Mouse (Mus musculus): ENCODE results near the gene G6pc2.

G6pc2 gene

DNA sequence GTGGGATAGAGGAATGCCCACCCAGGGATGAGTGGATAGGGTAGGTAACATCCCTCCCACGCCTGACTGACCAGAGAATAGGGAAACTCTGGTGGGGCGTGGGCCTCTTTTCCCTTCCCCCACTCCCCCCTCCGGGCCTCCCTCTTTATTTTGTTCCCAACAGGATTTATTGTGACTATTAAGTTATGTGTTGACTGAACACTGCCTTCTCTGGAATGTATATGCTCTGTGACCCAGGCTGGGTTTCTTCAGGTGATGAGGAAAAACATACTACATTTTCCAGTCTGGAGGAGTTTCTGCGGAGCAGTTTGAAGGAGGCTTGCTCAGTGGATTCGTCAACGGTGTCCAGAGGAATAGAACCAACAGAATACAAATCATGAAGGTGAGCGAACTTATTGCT lies at the start of gene G6pc2:
G6pc2 (plus strand) TSS at position 301 of the 400 bp plus-strand sequence.
- DNase-seq (ENCODE audit: low spot score): no peak

DNA sequence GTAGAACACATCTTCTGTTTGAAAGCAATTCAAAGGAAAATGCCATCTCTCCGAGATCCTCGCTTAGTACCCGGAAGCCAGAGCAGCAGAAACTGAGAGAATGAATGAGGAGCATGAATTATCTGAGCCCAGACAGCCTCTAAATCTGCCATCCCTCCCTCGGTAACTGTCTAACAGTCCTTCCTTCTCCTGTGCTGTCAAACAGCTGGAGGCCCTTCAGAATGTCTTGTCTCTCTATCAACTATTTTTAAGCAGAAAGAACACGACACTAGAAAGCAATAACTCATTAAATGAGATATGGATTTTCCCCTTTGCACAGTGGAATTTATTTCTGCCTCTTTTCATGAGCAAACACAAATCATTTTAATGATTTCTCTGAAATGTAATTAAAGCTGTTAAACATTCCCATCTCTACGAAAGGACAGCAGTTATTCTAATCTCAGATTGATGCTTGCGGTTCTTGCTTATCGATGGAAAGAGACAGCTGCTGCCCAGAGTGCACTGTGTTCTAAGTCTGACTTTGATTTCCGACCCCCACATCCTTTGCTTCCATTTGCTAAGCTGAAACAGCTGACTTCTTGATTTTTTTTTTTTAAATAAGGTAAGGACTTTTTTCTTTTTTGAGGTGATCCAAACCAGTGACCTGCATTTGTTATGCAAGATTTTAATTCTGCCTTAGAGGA lies 40.3 kb upstream of the G6pc2 start:
- DNase-seq (ENCODE audit: low spot score): no peak

DNA sequence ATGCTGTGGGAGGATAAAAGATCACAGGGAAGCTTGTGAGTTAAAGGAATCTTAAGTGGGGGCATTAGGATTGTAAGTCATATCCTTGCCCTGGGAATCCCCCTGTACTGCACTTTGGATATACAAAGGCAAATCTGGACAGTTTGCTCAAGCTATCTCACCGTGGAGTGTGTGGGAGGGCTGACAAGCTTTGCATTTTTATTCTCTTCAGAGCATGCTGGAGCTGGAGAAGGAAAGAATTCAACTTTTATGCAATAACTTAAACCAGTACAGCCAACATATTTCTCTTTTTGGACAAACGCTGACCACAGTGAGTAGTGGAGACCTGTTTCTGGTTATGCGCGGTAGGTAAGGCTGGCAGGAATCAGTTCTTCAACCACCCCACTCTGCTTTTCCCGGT lies 35.6 kb upstream of the G6pc2 start:
- no peak for DNase-seq (ENCODE audit: low spot score)

DNA sequence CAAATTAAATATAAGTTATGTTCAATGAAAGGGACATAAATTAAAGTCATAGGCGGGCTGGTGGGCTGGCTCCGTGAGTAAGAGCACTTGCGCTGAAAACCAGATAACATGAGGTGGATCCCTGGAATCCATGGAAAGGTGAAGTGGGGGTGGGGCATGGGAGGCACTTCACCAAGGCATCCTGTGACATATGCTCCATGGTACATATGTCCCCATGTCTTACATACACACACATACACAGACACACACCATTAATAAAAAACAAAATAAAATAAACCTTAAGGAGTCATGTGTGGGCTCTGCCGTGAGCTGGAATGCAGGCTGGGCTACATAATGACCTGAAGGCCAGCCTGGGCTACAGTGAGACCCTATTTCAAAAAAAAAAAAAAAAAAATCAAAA lies 31.2 kb upstream of the G6pc2 start:
- DNase-seq (ENCODE audit: low spot score): no peak

DNA sequence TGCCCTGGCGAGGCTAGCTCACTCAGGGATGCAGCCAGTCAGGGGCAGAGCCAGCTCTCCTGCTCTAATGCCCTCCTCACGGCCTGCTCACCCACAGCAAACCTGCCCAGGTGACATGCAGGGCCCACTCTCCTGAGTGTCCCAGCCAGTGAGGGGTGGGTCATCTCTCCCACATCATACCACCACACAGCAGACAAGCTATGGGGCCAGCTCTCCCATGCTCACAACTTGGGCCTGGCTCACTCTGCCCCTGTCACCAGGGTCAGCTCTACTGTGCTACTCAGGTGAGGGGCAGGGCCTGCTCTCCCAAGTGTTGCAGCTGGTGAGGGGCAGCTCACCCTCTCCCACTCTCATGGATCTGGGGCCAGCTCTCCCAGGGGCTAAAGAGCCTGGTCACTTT lies 22.9 kb upstream of the G6pc2 start:
- DNase-seq (ENCODE audit: low spot score): no peak

DNA sequence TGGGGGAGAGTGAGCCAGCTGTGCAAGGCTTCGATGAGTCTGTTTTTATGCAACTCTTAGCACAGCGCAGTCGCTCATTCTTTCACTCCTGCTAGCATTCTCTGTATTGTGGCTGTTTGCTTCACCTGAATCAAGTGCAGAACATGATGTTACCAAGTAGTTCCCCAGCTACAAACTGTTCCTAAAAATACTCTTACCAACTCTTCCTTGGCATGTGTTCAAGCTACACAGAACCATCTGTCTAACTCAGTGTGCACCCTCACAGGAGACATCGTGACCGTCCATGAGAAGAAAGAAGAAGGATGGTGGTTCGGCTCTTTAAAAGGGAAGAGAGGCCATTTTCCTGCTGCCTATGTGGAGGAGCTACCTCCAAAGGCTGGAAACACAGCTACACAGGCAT lies 22.1 kb upstream of the G6pc2 start:
- no peak for DNase-seq (ENCODE audit: low spot score)

DNA sequence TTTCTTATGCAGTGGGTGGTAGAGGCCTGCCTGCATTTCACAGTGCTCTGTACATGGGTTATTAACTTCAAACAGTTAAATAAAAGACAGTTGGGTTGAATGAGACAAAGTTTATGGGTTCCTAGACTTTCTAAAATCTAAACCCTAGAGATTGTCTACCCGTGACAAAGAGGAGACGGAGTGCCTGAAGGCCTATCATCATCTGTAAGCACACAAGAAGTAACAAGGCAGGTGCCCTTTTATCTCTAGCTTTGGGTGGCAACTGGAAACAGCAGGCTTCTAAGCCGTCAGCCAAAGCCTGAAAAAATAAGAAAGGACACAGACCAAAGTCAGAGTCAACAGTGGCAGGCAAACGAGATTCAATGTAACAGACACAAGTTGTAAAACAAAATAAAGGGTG lies 21.7 kb upstream of the G6pc2 start:
- DNase-seq (ENCODE audit: low spot score): no peak

DNA sequence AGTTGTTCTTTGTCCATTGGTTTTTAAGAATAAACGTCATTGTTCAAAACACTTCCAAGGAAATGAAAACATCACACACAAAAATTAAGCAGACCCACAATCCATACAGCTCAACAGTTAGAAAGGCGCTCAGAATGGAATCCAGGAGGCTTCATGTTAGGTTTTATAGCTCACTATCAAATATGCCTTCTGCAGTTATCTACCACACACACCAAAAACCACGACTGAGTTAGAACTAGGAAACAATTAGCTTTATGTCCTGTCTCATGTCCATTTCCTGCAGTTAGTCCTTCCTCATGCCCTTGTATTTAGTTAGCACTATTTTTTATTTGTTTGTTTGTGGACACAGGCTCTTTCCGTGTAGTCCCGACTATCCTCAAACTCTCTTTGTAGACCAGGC lies 19.8 kb upstream of the G6pc2 start:
- no peak for DNase-seq (ENCODE audit: low spot score)

DNA sequence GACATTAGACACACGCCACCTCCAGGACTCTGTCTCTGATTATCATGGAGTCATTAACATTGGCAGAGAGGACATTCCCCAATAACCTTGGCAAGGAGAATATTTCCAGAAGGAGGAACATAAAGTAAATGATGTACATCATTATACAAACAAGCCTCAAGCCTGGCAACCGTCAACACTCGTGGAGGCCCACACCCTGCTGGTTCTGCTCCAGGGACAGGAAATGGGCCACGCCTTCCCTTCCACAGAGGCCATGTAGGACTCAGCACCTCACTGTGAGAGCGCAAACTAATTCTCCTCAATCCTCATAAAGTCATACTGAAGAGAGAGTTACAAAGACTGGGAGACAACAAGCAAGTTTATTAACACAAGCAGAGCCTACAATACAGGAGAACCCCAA lies 17.3 kb upstream of the G6pc2 start:
- DNase-seq (ENCODE audit: low spot score): no peak

DNA sequence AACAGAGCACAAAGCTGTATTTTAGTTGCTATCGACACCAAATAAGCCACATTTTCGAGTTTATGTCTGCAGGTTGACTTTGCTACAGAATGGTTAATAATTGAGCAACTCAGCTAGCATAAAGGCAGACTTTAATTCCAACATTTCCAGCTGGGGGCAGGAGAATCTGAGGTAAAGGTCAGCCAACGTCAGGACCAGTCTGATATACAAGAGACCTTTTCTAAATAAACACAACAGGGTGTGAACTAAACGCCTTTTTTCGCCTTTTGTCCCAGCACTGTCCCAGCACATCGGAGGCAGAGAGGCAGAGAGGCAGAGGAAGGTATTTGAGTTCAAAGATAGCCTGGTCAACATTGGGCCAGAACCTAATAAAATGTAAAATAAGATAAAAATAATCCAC lies 5.7 kb upstream of the G6pc2 start:
- no peak for DNase-seq (ENCODE audit: low spot score)

DNA sequence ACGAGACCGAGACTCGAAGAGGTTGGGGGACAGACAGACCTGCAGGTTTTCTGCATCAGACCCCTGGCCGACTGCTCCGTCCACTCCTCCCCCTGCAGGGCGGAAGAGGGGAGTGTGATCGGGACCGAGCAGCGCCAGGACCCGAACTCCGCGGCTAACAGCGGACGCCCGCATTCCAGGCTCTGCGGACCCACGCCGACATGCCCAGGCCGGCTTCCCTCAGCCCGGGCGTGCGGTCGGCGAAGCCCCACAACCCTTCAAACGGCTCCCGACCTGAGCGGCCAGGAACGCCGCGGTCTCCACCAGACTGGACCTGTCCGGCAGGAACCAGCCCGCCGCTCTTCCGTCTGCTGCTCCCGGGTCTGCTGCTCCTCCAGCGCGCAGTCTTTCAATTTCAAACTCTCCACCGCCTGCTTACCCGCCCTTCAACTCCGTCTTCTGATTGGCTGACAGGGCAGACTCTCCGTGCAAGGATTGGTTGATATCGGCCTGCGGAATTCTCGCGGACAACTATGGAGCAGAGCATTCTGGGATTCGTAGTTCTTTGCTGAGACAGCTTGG lies 5.0 kb upstream of the G6pc2 start, which contains the start of gene Spc25:
Spc25 (minus strand) TSS at position 404 of the 561 bp plus-strand sequence.
- DNase-seq (ENCODE audit: low spot score): peak; percentile 84

DNA sequence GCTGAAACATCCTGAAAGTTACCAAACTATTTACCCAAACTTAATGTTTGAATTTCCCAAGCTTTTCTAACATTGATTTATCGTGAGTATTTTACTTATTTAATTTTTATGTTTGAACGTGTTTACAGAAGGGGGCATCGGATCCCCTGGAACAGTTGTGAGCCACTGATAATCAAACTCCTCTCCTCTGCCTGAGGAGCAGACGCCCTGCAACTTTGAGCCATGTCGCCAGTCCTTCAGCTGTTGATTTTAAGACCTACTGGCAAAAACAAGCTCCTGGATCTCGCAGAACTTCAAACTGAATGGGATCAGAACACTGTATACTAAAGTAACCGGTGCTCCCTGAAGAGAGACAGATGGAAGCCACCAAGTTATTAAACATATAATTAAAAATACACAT lies 4.3 kb upstream of the G6pc2 start:
- DNase-seq (ENCODE audit: low spot score): no peak

DNA sequence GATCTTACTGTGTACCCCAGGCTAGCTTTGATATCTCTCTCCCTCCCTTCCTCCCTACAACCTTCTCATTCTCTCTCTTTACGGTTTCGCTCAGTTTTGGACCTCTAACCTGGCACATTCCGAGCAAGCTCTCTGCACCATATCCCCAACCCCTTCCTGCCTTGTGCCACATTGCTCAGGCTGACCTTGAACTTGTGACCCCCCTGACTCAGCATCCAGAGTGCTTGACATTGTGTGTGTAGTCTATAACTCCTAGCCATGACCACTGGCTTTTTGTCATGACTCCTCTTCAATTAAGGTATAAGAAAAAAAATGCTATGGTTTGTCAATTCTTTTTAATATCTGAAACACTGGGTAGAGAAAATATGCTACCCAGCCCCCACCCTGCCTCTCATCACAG lies 1.2 kb upstream of the G6pc2 start:
- DNase-seq (ENCODE audit: low spot score): no peak

DNA sequence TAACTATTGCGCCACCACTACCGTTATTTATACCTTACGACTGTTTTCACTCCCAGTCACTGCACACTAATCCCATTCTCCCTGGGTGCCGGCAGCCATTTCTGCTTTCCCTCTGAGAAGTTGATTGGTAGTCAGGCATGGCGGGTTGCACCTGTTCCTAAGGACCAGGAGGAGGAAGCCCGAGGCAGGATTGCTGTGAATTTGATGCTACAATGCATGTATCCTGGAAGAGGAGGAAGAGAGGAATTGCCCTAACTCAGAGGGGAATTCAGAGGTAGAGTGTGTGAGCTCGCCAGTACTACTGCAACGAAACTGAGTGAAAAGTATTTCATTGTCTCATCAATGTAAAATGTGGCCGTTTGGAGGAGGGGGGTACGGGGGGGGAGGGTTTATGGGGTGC lies 1.8 kb downstream of the G6pc2 start:
- DNase-seq (ENCODE audit: low spot score): no peak

DNA sequence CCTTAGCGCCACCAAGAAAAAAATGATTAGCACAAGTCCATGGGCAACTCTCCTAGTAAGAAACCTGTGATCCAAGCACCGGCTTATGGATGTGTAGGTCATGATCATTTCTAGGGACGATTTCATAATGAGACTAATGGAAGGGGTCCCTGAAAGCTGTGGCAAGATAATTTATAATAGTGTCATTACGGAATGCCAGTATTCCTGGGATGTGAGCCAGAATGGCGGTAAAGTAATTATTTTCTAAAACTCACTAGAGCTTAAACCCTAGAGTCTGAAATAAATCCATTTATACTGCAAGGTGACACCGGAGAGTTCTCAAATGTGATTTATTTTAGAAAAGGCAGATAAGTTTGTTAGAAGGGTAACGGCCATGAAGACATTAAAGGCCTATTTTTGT lies 4.4 kb downstream of the G6pc2 start:
- DNase-seq (ENCODE audit: low spot score): no peak

DNA sequence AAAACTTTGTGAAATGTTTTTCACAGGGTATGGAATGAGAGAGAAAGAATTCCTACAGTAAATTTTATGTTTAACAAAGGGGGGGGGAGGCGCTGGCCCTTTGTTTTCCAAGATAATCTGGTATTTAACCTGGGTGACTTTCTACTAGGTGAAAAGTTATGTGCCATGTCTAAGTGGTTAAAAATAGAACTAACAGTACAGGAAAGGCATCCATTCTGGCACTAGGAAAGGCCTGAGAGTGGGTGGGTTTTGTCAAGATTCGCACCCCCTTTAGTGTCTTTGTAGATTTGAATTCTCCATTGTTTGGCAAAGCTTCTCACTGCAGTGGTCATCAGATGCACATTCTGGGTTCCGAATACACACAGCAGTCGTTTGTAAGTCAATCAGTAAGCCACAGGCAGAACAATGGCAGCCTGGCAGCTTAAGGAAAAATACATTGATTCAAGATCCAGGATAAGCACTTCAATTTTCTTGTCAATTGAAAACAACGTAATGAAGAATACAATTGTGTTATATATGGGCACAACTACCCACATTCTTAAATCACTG lies 11.1 kb downstream of the G6pc2 start:
- DNase-seq (ENCODE audit: low spot score): no peak

DNA sequence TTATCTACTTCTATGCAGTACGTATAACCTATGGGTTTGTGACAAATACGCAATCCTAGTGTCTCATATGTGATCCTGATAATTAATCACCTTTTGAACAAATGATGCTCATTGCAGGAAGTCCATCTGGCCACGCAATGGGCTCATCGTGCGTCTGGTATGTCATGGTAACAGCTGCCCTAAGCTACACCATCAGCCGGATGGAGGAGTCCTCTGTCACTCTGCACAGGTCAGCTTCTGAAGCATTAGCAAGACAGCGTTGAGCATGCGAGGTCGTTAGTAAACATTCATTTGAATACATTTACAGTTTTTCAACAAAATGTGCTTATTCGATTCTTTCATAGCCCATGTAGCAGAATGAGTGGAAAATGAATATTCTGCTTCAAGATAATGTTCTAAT lies 11.9 kb downstream of the G6pc2 start:
- no peak for DNase-seq (ENCODE audit: low spot score)

DNA sequence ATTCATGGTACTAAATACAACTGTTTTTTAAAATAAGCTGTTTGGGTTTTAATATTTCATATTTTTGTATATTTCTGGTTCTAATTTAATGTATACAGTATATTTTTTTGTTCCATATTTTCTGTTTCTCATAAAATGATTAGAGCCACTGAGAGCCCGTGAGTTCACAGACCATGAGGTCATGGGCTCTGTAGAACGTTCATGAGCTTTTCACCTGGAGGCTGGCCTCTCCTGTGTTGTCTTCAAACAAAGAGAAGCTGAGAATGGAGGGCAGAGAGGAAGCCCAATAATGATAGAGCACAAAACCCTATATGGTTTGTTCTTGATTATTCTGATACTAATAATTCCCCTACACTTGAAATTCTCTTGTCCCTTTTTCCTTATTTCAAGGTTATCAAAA lies 13.9 kb downstream of the G6pc2 start:
- no peak for DNase-seq (ENCODE audit: low spot score)

DNA sequence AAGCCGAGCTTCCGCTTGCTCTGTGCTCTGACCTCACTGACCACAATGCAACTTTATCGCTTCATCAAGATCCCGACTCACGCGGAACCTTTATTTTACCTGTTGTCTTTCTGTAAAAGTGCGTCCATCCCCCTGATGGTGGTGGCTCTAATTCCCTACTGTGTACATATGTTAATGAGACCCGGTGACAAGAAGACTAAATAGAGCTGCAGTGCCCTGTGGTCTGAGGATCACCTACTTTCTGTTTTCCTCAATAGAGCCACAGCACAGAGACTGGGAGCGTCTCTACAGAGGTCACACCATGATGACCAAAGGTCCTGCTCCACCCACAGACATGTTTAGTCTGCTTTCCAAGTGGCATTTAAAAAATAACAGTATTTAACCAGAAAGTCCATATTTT lies 16.0 kb downstream of the G6pc2 start:
- DNase-seq (ENCODE audit: low spot score): no peak

DNA sequence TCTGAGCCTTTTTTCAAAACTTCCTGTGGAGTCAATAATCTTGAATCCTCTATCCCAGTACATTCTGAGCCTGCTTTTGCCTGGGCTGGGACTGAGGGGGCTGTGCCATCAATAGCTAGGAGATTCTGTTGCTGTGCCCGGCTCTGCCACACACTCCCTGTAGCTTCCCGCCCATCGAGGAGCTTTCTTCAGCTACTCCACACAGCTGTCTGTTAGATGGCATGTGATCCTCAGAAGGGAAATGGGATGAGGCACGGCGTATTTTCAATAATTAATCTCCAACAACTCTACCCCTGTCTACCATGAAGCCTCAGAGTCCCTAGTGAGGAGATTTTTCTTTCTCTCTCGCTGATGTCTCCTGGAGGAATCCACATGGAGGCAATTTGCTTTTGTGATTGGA lies 17.8 kb downstream of the G6pc2 start:
- no peak for DNase-seq (ENCODE audit: low spot score)

DNA sequence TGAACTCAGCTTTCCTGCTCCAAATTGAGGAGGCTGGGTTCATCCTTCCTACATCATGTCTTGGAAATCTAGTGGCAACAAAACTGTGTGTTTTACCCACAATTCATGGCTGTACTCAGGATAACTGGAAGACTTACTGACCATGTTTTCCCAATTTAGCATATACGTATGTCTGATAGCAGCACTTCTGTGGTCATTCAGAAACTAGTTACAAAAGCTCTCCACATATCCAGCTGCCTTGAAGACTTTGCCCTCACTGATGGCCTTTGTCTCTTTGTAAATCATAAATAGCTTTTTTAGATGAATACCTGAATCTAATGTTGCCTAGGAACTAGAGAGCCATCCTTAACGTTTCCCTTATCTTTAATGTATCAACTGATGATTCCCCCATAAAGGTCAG lies 19.3 kb downstream of the G6pc2 start:
- no peak for DNase-seq (ENCODE audit: low spot score)

DNA sequence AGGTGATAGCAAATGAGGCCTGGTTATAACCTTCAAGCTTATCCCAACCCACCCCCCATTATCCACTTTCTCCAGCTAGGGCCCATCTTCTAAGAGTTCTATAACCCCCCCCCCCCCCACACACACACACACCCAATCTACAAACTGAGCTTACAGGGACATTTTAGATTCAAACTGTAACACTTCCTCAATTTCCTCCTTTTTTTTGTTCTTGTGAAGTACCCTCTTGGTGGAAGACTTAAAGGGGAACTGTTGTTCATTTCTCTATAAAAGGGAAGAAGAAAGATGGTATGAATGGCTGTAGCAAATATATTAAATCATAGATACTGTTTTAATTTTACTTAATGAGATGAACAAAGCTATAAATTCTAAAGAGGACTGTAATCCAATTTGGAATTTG lies 21.2 kb downstream of the G6pc2 start:
- no peak for DNase-seq (ENCODE audit: low spot score)

DNA sequence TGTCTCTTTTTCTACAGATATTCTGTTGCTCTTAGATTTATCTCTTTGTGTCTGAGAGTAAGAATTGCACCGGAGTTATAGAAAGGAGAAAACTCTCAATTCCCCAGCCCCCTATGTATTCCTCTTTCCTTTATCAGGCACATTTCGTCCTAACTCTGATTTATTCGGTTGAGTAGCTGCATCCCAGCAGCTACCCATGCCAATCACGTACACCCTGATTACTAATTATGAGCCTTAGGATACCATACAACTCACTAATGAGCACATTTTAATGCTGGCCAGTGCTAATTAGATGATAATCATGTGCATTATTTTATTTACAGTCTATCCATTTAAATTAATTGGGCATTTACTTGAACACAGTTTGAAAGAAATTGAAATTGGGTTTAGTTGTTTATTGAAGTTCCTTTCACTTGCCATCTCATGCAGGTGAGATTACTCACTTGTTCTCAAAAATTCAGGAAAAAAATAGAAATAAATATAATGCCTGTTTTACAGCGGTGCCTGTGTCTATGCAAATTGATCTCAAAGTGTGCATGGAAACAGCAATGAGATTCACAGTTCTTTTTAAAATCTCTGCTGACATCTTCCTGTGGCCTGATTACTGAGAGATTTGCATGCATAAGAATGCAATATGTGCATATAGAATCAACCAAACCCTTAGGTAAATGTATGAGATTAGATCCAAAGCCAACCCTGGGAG lies 24.3 kb downstream of the G6pc2 start:
- DNase-seq (ENCODE audit: low spot score): no peak
